ENCODE assay signal across 23 mouse cellular contexts in genomic region chr15:27082826-27083225, GRCm38 (mm10).
DNase-seq lines count a peak whose midpoint lies in the region; ATAC-seq and TF ChIP-seq lines count a peak whose summit lies in the region.
"Had no signal": no experiment of that assay in that cellular context is flagged by ENCODE, and none has a peak within 500 bp of the region (broad histone marks: within the 10 kb centered on the region; RNA-seq: fewer than 3 reads in every experiment).

No protein-coding gene starts in this region.

- H3K9ac ChIP-seq in forebrain, embryonic 14.5 days (ENCODE audit: low read length): no peak overlapping the region
- H3K9ac ChIP-seq in forebrain, embryonic 16.5 days (replicated peaks; ENCODE audit: low read depth, low read length): no peak overlapping the region
- H3K9ac ChIP-seq in forebrain, postnatal 0 days: no peak overlapping the region
- H3K9ac ChIP-seq: embryonic facial prominence, embryonic 13.5 days; embryonic facial prominence, embryonic 15.5 days had no signal

- H3K27me3 ChIP-seq in forebrain, embryonic 14.5 days (replicated peaks; ENCODE audit: control insufficient read depth, insufficient read depth, low read length): no peaks in the 10 kb centered on the region
- no peaks in the 10 kb centered on the region for H3K27me3 ChIP-seq in forebrain, embryonic 10.5 days (ENCODE audit: poor library complexity, severe bottlenecking)
- 0 out of 2 replicates have a peak, but pooled peaks cover 2% of the 10 kb centered on the region for H3K27me3 ChIP-seq in forebrain, embryonic 16.5 days (replicated peaks; ENCODE audit: control insufficient read depth, insufficient read depth, low read length)
- no peaks in the 10 kb centered on the region for H3K27me3 ChIP-seq in forebrain, postnatal 0 days (ENCODE audit: insufficient read depth, low read length)
- H3K27me3 ChIP-seq: CH12.LX; embryonic facial prominence, embryonic 13.5 days; embryonic facial prominence, embryonic 15.5 days; Patski had no signal

- H3K36me3 ChIP-seq in forebrain, embryonic 14.5 days (ENCODE audit: control insufficient read depth, insufficient read depth, low read length): no peaks in the 10 kb centered on the region
- no peaks in the 10 kb centered on the region for H3K36me3 ChIP-seq in forebrain, embryonic 10.5 days (replicated peaks)
- H3K36me3 ChIP-seq in forebrain, embryonic 16.5 days (ENCODE audit: control insufficient read depth, insufficient read depth): no peaks in the 10 kb centered on the region
- no peaks in the 10 kb centered on the region for H3K36me3 ChIP-seq in forebrain, postnatal 0 days (ENCODE audit: insufficient read depth)
- H3K36me3 ChIP-seq: embryonic facial prominence, embryonic 13.5 days; embryonic facial prominence, embryonic 15.5 days; G1E had no signal

- WGBS in forebrain, embryonic 14.5 days: 56% methylated on average over 5 of the region's 5 CpGs
- WGBS in forebrain, embryonic 10.5 days: 90% methylated on average over 5 of the region's 5 CpGs
- WGBS in forebrain, embryonic 16.5 days: 50% methylated on average over 5 of the region's 5 CpGs
- WGBS in forebrain, postnatal 0 days: 46% methylated on average over 5 of the region's 5 CpGs

- peak; percentile 48; the same call in 1 of the 2 replicates for ATAC-seq in forebrain, embryonic 14.5 days
- peak; percentile 76 for ATAC-seq in forebrain, embryonic 16.5 days
- no peak for ATAC-seq in forebrain, postnatal 0 days
- ATAC-seq: activated CD4-positive, CD25-positive, alpha-beta regulatory T cell, adult 4 months; CD4-positive, CD25-positive, alpha-beta regulatory T cell, adult 4 months; Patski had no signal

- no peak for TF ChIP-seq POLR2A in brain, embryonic 14.5 days (IDR thresholded peaks at IDR 0.05; ENCODE audit: borderline replicate concordance, extremely low read depth, insufficient read depth, insufficient read length, poor library complexity, severe bottlenecking)

- H3K4me2 ChIP-seq in forebrain, embryonic 14.5 days (ENCODE audit: low read length): no peak overlapping the region
- no peak overlapping the region for H3K4me2 ChIP-seq in forebrain, embryonic 16.5 days (ENCODE audit: low read length)
- H3K4me2 ChIP-seq in forebrain, postnatal 0 days (ENCODE audit: low read depth): no peak overlapping the region
- H3K4me2 ChIP-seq: embryonic facial prominence, embryonic 13.5 days; embryonic facial prominence, embryonic 15.5 days had no signal

- no peak overlapping the region for H3K27ac ChIP-seq in forebrain, embryonic 14.5 days (ENCODE audit: low read depth, low read length)
- H3K27ac ChIP-seq in forebrain, embryonic 10.5 days: no peak overlapping the region
- H3K27ac ChIP-seq in forebrain, embryonic 16.5 days (ENCODE audit: low read length): no peak overlapping the region
- H3K27ac ChIP-seq in forebrain, postnatal 0 days (ENCODE audit: low read depth, low read length): no peak overlapping the region
- H3K27ac ChIP-seq: embryonic facial prominence, embryonic 13.5 days; embryonic facial prominence, embryonic 15.5 days had no signal

- H3K4me3 ChIP-seq in forebrain, embryonic 14.5 days (ENCODE audit: low read depth, low read length): no peak overlapping the region
- H3K4me3 ChIP-seq in forebrain, embryonic 10.5 days: no peak overlapping the region
- no peak overlapping the region for H3K4me3 ChIP-seq in forebrain, embryonic 16.5 days (replicated peaks; ENCODE audit: low read length)
- no peak overlapping the region for H3K4me3 ChIP-seq in forebrain, postnatal 0 days (ENCODE audit: low read depth, low read length)
- H3K4me3 ChIP-seq: embryonic facial prominence, embryonic 13.5 days; embryonic facial prominence, embryonic 15.5 days; erythroblast, embryonic 14.5 days had no signal

- peak; percentile 50 for DNase-seq in forebrain, embryonic 14.5 days (ENCODE audit: low spot score)
- no peak for DNase-seq in forebrain, embryonic 10.5 days (ENCODE audit: extremely low spot score, low spot score)
- no peak for DNase-seq in forebrain, postnatal 0 days
- DNase-seq in brain, embryonic 14.5 days (ENCODE audit: low read depth): peak; percentile 66
- DNase-seq: adrenal gland, adult 8-10 months; adrenal gland, postnatal 14 days; adrenal gland, postnatal 36 days; B cell, adult 2 months; cerebellum, adult 11 months; cerebellum, adult 18-20 months; cerebellum, adult 8-10 months; cerebellum, adult 9-11 months; cerebellum, postnatal 36 days; embryo, embryonic 11 days had no signal

- TF ChIP-seq CTCF in forebrain, postnatal 0 days (IDR thresholded peaks at IDR 0.05; ENCODE audit: low read depth): no peak
- TF ChIP-seq CTCF in brain, embryonic 14.5 days (IDR thresholded peaks at IDR 0.05; ENCODE audit: borderline replicate concordance, extremely low read depth, insufficient read depth, insufficient read length): no peak

- H3K4me1 ChIP-seq in forebrain, embryonic 14.5 days (ENCODE audit: control insufficient read depth, insufficient read depth, low read length): no peaks in the 10 kb centered on the region
- H3K4me1 ChIP-seq in forebrain, embryonic 10.5 days: 0 out of 2 replicates have a peak, but pooled peaks cover 3% of the 10 kb centered on the region
- H3K4me1 ChIP-seq in forebrain, embryonic 16.5 days (replicated peaks; ENCODE audit: control insufficient read depth, insufficient read depth, low read length): no peaks in the 10 kb centered on the region
- no peaks in the 10 kb centered on the region for H3K4me1 ChIP-seq in forebrain, postnatal 0 days (ENCODE audit: insufficient read depth)
- H3K4me1 ChIP-seq: embryonic facial prominence, embryonic 13.5 days; embryonic facial prominence, embryonic 15.5 days had no signal

- H3K9me3 ChIP-seq in forebrain, embryonic 14.5 days (replicated peaks; ENCODE audit: control insufficient read depth, low read length): no peaks in the 10 kb centered on the region
- H3K9me3 ChIP-seq in forebrain, embryonic 10.5 days: no peaks in the 10 kb centered on the region
- no peaks in the 10 kb centered on the region for H3K9me3 ChIP-seq in forebrain, embryonic 16.5 days (ENCODE audit: control insufficient read depth, low read length)
- H3K9me3 ChIP-seq in forebrain, postnatal 0 days (ENCODE audit: low read length): no peaks in the 10 kb centered on the region
- H3K9me3 ChIP-seq: embryonic facial prominence, embryonic 13.5 days; embryonic facial prominence, embryonic 15.5 days; G1E had no signal

Comparison
In these comparisons a context has a peak if more than half of its experiments do, and no peak if none do; other contexts are left out.
1. DNase-seq: peak in forebrain, embryonic 14.5 days (single experiment) and brain, embryonic 14.5 days (single experiment); none in forebrain, embryonic 10.5 days (single experiment) and forebrain, postnatal 0 days (single experiment).